Mouse (Mus musculus) CD4-positive, CD25-positive, alpha-beta regulatory T cell, adult 4 months (primary cell): Measurements from ENCODE around the gene She. TPM values are rescaled to one million over a fixed set of nuclear protein-coding genes. Genes with fewer than 3 reads are reported as not detected.
"Not testable (repeated sequence)": the region's sequence is repeated elsewhere in the genome, so short reads cannot be mapped to it uniquely, and the experiment has no call there.

Source experiments
- ATAC-seq: one replicate; pipeline ENCODE4 v1.8.0; 2017
- polyA plus RNA-seq, 2 experiments: library from polyadenylated mRNA; unstranded; fragments of 100-300 nt; shearing (Covaris generic); gene quantifications; one replicate each; pipeline ENCODE4 v1.2.1; 2017

The She gene
- polyA plus RNA-seq, 2 experiments from 2014 or later: 8.9 to 12.5 TPM

GRCm38 (mm10) chr3:89818605-89819004 is 12.6 kb upstream of the She start:
- ATAC-seq: no peak

- ATAC-seq: peak; percentile 81
Observed at GRCm38 (mm10) chr3:89819897-89820296, 11.3 kb upstream of the She start.

DNA sequence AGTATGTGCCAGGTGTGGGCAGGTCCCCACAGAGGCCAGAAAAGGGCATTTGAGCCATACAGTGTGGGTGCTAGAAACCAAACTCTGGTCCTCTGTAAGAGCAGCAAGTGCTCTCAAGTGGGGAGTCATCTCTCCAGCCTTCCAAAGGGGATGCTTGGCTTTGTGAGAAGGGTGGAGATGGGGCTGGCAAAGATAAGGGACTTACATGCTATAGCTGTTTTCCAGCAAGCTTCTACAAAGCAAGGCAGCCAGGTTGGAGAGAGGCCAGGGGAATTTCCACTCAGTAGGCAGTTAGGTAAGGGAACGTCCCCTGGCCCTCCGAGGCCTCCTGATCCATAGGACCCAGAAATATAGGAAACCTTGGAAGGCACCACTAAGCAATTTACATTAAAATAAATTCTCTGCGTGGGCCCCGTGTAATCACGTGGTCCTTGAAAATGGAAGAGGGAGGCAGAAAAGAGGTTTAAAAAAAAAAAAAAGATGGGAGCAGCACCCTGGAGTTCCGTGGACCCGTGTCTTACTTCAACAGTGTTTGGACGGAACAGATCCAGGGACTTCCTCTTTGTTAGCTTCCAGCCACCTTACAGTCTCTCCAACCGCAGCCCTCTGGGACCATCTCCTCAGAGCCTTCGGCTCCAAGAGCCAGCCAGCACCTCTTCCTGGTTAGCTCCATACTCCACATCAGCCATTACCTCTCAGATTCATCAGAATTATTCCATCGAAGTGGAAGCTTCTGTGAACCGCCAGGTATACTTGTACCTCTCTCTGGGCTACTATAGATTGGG is 10.7 kb upstream of the She start:
- no peak for ATAC-seq

DNA sequence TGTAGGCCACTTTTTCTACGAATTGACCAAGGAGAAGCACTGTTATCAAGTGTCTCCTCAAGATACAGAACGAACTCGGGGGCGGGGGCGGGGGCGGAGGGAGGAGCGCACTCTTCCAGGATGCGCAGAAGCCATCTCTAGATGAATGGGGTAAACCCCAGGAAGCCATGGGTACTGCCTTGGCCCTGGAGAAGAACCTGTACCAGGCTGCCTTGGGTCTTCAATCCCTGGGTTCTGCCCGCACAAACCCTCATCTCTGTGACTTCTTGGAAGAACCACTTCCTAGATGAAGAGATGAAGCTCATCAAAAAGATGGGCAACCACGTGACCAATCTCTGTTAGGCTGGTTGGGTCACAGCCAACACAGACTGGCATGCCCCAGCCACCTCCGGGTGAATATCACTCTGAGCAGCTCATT is 10.1 kb upstream of the She start:
- ATAC-seq: peak; percentile 63

DNA sequence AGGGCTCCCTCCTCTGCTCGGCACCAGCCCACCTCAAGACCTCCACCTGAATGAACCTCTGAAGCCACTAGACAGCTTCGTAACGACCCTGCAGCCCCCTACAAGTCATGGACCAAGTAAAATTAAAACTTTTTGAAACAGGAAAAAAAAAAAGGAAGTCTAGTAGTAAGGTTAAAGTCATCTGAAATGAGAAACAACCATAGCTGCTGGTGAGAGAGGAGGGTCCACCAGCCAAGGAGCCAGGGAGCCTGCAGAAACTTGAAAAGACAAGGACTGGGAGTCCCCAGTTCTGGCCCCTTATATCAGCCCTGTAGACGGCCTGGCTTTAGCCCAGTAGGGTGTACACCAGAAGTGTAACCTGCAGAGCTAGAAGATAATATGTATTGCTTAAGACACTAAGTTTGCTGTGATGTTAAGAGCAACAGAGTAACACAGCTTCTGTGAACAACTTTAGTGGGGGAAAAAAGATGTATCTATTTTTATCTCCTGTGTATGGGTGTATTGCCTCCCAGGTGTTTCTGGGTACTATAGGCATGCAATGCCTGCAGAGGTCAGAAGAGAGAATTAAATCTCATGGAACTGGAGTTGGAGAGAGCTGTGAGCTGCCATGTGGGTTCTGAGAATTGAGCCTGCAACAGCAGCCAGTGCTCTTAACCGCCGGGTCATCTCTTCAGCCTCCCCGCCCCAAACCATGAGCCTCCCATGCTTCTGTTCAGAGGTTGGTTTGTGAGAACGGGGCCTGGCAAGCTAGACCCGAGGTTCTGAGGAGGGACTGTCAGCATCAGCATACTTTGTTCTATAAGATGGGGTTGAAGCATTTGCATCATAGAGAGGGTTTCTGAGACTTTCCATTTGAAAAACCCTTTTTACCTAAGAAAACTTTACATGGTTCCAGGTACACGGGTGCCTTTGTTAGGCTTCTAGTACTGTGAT is 9.4 kb upstream of the She start:
- ATAC-seq: no peak

- ATAC-seq: peak; percentile 42
Observed at GRCm38 (mm10) chr3:89823594-89823993, 7.6 kb upstream of the She start.

- ATAC-seq: no peak
Observed at GRCm38 (mm10) chr3:89826295-89826694, 4.9 kb upstream of the She start.

DNA sequence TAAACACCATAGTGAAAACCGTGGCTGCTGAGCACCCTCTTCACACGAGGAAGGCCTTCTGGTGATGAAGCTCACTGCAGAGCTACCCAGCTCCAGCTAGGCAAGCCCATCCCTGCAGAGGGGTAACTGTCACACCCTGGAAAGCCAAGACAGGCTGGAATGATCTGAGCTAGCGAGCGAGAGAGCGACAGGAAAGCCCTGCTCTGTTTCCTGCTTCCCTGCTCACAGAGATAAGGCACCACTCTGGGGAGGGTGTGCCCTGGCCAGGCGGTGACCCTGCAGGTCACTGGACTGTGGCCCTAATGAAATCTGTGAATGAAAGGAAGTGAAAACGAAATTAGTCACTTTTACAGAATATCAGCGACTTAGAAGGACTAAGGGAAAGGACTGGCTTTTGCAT is 4.2 kb downstream of the She start:
- no peak for ATAC-seq

DNA sequence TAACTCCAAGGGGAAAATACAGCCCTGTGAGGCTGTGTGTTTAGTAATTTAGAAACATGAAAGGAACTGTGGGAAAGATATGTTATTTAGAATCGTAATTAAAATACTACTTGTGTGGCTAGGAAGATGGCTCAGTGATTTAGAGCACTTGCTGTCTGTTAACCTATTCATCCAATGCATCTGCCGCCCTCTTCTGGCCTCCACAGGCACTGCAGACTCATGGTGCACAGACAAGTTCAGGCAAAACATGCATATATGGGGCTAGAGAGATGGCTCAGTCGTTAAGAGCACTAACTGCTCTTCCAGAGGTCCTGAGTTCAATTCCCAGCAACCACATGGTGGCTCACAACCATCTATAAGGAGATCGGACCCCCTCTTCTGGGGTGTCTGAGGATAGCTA is 11.1 kb downstream of the She start:
- peak; percentile 45 for ATAC-seq

- ATAC-seq: peak; percentile 66
Observed at GRCm38 (mm10) chr3:89843148-89843547, 12.0 kb downstream of the She start.

DNA sequence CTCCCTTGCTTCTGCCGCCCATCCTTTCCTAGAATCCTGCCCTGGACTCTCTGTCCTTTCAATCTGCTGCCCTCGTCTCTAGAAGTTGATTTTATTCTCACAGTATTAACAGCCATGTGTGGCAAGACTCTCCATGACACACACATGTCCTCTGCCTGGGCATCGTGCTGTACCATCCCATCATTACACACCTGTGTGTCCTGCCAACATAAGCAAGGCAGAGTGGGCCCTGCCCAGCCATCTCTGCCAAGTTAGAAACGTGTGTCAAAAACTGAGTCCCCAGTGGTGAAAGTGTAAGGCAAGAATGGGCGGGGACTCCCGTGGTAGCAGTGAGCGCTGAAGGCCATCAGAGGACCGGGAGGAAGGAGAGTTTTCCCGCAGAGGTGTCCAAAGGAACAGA is 14.6 kb downstream of the She start:
- ATAC-seq: no peak

- ATAC-seq: no peak
Observed at GRCm38 (mm10) chr3:89847126-89847525, 16.0 kb downstream of the She start.

- no peak for ATAC-seq
Observed at GRCm38 (mm10) chr3:89847596-89847995, 16.4 kb downstream of the She start.

DNA sequence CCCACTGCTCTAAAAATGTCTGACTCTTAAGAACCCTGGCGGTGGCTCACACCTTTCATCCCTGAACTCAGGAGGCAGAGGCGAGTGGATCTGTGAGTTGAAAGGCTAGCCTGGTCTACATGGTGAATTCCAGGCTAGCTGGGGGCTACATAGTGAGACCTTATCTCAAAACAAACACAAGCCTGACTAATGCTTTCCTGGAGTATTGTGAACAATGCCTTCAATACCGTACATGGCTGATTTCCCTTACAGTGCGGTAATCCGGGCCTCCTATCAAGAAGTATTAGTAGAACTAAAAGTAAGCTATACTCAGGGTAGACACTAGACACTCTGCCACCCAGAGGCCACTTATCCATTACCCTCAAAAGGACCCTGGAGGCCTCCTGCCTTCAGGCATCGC is 16.9 kb downstream of the She start:
- no peak for ATAC-seq

GRCm38 (mm10) chr3:89853752-89854151 is 22.6 kb downstream of the She start:
- ATAC-seq: no peak

DNA sequence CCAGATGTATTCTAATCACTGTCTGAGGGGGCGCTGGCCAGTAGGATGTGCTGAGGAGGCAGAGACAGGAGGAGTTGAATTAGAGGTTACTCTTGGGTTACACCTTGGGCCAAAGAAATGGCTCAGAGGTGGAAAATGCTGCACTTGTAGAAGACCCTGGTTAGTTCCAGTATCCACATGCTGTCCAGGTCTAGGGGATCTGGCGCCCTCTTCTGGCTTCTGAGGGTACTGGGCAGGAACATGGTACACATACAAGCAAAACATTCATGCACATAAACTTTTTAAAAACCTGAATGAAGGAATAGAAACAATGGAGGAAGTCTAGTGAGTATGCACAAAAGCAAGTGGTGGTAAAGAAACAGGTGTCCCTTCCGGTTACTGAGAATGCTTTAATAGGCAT is 26.2 kb downstream of the She start:
- ATAC-seq: no peak

DNA sequence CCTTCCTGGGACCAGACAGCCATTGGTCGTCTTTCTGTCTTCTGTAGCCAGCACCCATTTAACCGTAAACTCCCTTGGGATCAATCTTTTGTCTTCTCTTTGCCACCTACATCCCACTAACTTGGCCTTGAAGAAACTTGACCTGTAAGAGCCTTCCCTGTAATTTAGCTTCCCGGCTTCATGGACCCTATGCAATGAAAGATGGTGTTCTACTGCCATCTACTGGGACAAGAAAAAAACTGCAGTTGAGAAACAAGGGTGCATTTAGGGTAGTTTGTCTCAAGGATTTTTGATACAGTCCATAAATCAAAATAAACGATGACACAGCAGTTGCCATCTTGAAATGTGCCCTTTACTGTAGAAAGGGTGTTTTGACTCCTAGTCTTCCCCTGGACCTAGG is 27.0 kb downstream of the She start:
- no peak for ATAC-seq

DNA sequence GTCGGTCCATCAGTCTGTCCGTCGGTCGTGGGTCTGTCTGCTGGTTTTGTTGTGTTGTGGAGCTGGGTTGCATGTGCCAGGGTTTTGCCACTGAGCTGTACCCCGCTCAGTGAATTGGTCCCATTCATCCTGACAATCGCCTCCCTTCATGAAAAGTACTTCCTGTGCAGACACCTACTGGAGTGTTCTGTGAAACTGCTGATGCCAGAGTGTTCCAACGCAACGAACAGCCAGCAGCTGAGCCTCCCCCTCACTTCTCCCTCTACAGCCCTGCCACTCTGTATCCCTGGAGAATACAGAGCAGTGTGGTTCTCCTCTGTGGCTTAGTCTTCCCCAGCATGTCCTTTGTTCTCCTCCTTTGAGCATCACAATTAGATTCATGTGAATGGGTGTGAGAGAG is 27.7 kb downstream of the She start:
- ATAC-seq: no peak

GRCm38 (mm10) chr3:89859936-89860335 is 28.8 kb downstream of the She start:
- peak; percentile 59 for ATAC-seq

GRCm38 (mm10) chr3:89860343-89860742 is 29.2 kb downstream of the She start:
- ATAC-seq: no peak

GRCm38 (mm10) chr3:89861070-89861469 is 29.9 kb downstream of the She start:
- peak; percentile 7 for ATAC-seq

DNA sequence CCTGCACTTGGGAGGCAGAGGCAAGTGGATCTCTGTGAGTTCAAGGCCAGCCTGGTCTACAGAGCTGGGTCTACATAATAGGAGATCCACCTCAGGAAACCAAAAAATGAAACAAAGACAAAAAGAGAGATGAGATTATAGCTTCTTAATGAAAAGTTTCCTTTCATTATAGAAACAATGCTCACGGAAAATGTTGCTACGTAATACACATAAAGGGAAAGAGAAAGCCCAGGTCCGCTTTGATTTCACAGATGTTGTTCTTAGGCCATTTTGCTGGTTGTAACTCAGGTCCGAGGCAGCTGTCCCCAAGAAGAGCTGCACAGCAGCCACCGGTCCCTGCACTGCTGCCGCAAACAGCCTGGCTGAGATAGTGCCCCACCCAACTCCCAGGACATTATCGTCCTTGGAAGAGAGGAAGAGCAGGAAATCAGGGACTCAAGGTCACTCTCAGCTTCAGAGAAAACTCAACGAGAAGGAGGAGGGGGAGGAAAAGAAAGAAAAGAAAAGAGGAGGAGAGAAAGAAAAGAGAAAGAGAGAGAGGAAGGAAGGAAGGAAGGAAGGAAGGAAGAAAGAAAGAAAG is 31.1 kb downstream of the She start:
- ATAC-seq: no peak

DNA sequence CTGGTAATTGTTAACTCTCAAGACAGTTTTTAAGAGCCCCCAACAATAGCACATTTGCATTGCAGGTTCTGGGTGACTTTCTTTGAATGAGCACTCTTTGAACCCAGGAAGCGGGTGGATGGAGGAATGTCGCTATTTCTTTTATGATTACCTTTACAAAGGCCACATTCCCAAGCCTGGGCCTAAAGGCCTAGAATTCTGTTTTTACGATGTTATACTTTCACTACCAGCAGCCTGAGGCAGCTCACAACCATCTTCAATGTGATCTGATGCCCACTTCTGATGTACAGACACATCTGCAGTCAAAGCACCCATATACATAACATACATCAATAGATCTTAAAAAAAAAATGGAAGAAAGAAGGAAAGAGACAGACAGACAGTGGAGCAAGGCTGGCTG is 32.1 kb downstream of the She start:
- not testable (repeated sequence) for ATAC-seq
